In the genomic region with DNA sequence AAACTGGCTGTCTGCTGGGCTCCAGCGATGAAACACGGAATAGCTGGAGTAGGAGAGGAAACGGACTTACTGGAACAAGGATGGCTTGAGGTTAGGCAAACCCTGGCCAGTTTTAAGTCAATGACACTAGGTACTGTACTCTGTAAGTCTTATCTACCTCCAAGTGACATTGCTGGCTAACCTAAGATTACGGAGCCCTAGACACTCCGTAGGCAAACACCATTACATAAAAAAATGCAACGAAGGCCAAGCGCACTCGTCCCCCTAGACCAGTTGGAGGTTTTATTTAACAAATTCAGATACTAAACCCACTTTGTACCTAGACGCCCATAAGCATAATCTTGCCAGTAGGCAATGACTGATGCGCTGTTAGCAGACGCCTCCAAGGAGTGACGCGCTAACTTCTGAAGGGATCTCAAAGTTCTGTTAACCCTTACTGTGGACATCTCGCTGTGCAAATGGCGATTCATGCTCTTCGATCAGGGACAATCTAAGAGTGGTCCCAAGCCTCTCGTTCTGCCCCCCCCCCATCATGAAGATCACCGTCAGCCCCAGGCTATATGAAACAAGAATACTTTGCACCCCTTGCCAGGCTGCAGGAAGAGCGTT, we compare ENCODE assay signal across 9 mouse cellular contexts. TPM values are rescaled to one million over a fixed set of nuclear protein-coding genes. Genes with fewer than 3 reads are reported as not detected.
DNase-seq lines count a peak whose midpoint lies in the region; TF ChIP-seq lines count a peak whose summit lies in the region.
"Had no signal": no experiment of that assay in that cellular context is flagged by ENCODE, and none has a peak within 500 bp of the region (broad histone marks: within the 10 kb centered on the region; RNA-seq: fewer than 3 reads in every experiment).

No protein-coding gene starts in this region.

- H3K4me1 ChIP-seq in megakaryocyte, embryonic 14.5 days = peaks cover 11% of the 10 kb centered on the region; the same call in 1 of the 2 replicates

- no peak for TF ChIP-seq CTCF in layer of hippocampus, adult 2 months (conservative IDR thresholded peaks at IDR 0.05)

- DNase-seq in embryo, embryonic 10 days (ENCODE audit: low spot score) = peak; percentile 26
- no peak for DNase-seq in embryo, embryonic 10.5 days (ENCODE audit: low spot score)
- peak; percentile 46 for DNase-seq in 3T3-L1 (ENCODE audit: low read depth, low spot score)
- DNase-seq in c-Kit-negative CD71-positive TER-119-positive erythroid progenitor cells, embryonic 14.5 days (ENCODE audit: low read depth, low spot score) = peak; percentile 25
- DNase-seq in frontal cortex, postnatal 36 days (ENCODE audit: low spot score in 2 of 2) = peak; percentile 15 to 31
- DNase-seq in layer of hippocampus, adult 2 months (ENCODE audit: low spot score in 2 of 2) = no peak
- DNase-seq in yolk sac, embryonic 10.5 days (ENCODE audit: low spot score) = peak; percentile 19

- peaks cover 34% of the 10 kb centered on the region for H3K36me3 ChIP-seq in megakaryocyte, embryonic 14.5 days (replicated peaks; ENCODE audit: low read length)

- peak overlapping the region; percentile 65 for H3K4me3 ChIP-seq in layer of hippocampus, adult 2 months
- H3K4me3 ChIP-seq in megakaryocyte, embryonic 14.5 days (replicated peaks) = peak overlapping the region; percentile 94

- peak overlapping the region; percentile 95 for H3K27ac ChIP-seq in layer of hippocampus, adult 2 months

- no peaks in the 10 kb centered on the region for H3K9me3 ChIP-seq in megakaryocyte, embryonic 14.5 days

- H3K27me3 ChIP-seq in megakaryocyte, embryonic 14.5 days (replicated peaks) = peaks cover 3% of the 10 kb centered on the region

RNA-seq across cellular contexts. Expression of a gene that starts 0.8 kb away (rescaled TPM):
- 100 to 1,000 TPM; 227 to 242 TPM for total RNA-seq in layer of hippocampus, adult 2 months (2021)
- polyA plus RNA-seq in megakaryocyte, embryonic 14.5 days (2012; ENCODE audit: insufficient read depth, low replicate concordance) = 63.5 and 367 TPM in 2 replicates

RNA-seq across cellular contexts. Expression of a gene that starts 25.7 kb away (rescaled TPM):
- 10 to 100 TPM; 18.9 to 20.5 TPM for total RNA-seq in layer of hippocampus, adult 2 months (2021)
- 5.9 TPM in 1 of 2 replicates, not detected in the other for polyA plus RNA-seq in megakaryocyte, embryonic 14.5 days (2012; ENCODE audit: insufficient read depth, low replicate concordance)

RNA-seq across cellular contexts. Expression of a gene that starts 35.8 kb away (rescaled TPM):
- total RNA-seq in layer of hippocampus, adult 2 months (2021) = not detected
- not detected in 2 replicates for polyA plus RNA-seq in megakaryocyte, embryonic 14.5 days (2012; ENCODE audit: insufficient read depth, low replicate concordance)
- polyA plus RNA-seq: large intestine, adult 2 months had no signal

RNA-seq across cellular contexts. Expression of a gene that starts 42.2 kb away (rescaled TPM):
- 10 to 100 TPM; 13.5 to 15.2 TPM for total RNA-seq in layer of hippocampus, adult 2 months (2021)
- polyA plus RNA-seq in megakaryocyte, embryonic 14.5 days (2012; ENCODE audit: insufficient read depth, low replicate concordance) = 3.7 and 10.4 TPM in 2 replicates

Comparison
In these comparisons a context has a peak if more than half of its experiments do, and no peak if none do; other contexts are left out.
1. DNase-seq: peak in embryo, embryonic 10 days (single experiment), 3T3-L1 (single experiment), c-Kit-negative CD71-positive TER-119-positive erythroid progenitor cells, embryonic 14.5 days (single experiment), frontal cortex, postnatal 36 days (2 of 2) and yolk sac, embryonic 10.5 days (single experiment); none in embryo, embryonic 10.5 days (single experiment) and layer of hippocampus, adult 2 months (0 of 2).